Mouse (Mus musculus) midbrain, embryonic 12.5 days (tissue): ENCODE results near the gene Itgb8. TPM values are rescaled to one million over a fixed set of nuclear protein-coding genes. Genes with fewer than 3 reads are reported as not detected.

ENCODE experiments used
- polyA plus RNA-seq: library from polyadenylated mRNA; unstranded; fragments of >200 nt; fragmentation: Nextera tagmentation; extraction: Ambion mirVana; gene quantifications from 2 replicates; pipeline ENCODE4 v1.2.1, GENCODE M21; 2016

Gene Itgb8
- polyA plus RNA-seq, 1 experiment from 2014 or later, result 34.1 TPM

Other genes with a start within 250 kb of the Itgb8 start
- gene Macc1, start 75.5 kb upstream of the Itgb8 start, polyA plus RNA-seq, result 0.18 TPM in 1 of 2 replicates, not detected in the other